Mouse (Mus musculus): ENCODE data around the gene Glt1d1. TPM values are rescaled to one million over a fixed set of nuclear protein-coding genes. Genes with fewer than 3 reads are reported as not detected.
"Not testable (repeated sequence)": the region's sequence is repeated elsewhere in the genome, so short reads cannot be mapped to it uniquely, and the experiment has no call there.

The Glt1d1 gene
- polyA plus RNA-seq, 1 experiment from 2014 or later: not detected

DNA sequence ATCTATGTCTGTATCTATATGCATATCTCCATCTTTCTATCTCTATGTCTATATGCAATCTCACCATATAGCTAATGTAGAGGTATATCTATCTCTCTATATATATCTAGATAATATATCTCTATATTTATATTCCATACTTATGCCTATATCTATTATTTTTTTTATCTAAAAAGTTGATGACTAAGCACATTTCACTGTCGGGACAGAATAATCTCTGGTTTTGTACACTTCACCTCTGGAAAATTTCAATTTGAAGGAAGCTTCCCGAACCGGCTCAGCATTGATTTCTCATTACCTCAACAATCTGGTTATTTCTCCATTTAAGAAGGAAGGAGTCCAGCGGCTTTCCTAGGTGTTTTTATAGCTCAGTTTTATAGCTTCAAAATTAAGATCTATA, 64.5 kb downstream of the Glt1d1 start:
- H3K27ac ChIP-seq (ENCODE audit: poor library complexity, severe bottlenecking): no peak overlapping the region
- H3K4me3 ChIP-seq: no peak overlapping the region
- H3K4me1 ChIP-seq (replicated peaks): no peaks in the 10 kb centered on the region
- ATAC-seq (ENCODE audit: insufficient number of reproducible peaks, low FRiP score): no peak
- H3K9me3 ChIP-seq (replicated peaks): no peaks in the 10 kb centered on the region
- H3K9ac ChIP-seq: no peak overlapping the region
- WGBS: 79% methylated on average over 4 of the region's 4 CpGs
- no peaks in the 10 kb centered on the region for H3K27me3 ChIP-seq (replicated peaks)
- H3K4me2 ChIP-seq: no peak overlapping the region
- no peaks in the 10 kb centered on the region for H3K36me3 ChIP-seq

DNA sequence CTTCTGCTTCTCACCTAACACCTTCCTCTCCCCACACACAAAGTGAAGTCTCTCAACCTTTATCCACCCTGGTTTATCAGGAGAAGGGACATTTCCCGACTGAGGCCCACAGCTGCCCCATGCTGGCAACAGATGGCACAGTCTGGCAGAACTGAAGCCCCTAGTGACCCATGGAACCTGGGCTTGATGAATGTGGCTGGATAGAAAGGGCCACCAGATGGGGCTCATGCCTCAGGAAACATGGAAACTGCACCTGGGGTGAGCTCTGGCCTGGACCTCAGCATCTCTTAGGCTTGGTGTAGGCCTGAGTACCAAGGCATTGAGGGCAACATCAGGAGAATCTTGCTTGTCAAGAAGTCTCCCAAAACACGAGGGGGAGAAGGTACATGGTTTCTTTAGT, 66.5 kb downstream of the Glt1d1 start:
- Histone ChIP-seq H3K4me3 (no peak overlapping the region), H3K36me3 (no peaks in the 10 kb centered on the region), H3K4me1 (replicated peaks) (no peaks in the 10 kb centered on the region), H3K27ac (ENCODE audit: poor library complexity, severe bottlenecking) (no peak overlapping the region), H3K9ac (no peak overlapping the region), H3K4me2 (no peak overlapping the region), H3K27me3 (replicated peaks) (no peaks in the 10 kb centered on the region), H3K9me3 (replicated peaks) (no peaks in the 10 kb centered on the region)
- no peak for ATAC-seq (ENCODE audit: insufficient number of reproducible peaks, low FRiP score)
- WGBS: 40% methylated on average over 2 of the region's 2 CpGs

DNA sequence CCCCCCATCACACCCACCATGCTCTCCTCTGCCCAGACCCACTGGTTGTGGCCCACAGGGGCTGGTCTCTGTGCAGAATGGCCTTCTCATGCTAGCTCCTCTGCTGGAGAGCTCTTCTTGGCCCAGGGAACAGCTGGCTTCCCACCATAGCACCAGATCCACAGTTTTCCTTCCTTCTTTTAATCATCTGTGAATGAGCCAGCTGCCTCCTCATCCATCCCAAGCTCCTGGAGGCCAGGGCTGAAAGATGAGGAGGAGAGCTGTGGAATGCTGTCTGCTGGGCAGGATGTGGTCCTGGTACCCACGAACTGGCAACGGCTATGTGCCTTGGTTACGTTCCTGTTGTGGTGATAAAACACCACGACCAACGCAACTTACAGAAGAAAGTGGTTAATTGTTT, 67.6 kb downstream of the Glt1d1 start:
- Histone ChIP-seq H3K9ac (no peak overlapping the region), H3K27ac (ENCODE audit: poor library complexity, severe bottlenecking) (no peak overlapping the region), H3K9me3 (replicated peaks) (no peaks in the 10 kb centered on the region), H3K4me2 (no peak overlapping the region), H3K4me1 (replicated peaks) (no peaks in the 10 kb centered on the region), H3K36me3 (no peaks in the 10 kb centered on the region), H3K27me3 (replicated peaks) (no peaks in the 10 kb centered on the region), H3K4me3 (no peak overlapping the region)
- 75% methylated on average over 5 of the region's 5 CpGs for WGBS
- no peak for ATAC-seq (ENCODE audit: insufficient number of reproducible peaks, low FRiP score)

DNA sequence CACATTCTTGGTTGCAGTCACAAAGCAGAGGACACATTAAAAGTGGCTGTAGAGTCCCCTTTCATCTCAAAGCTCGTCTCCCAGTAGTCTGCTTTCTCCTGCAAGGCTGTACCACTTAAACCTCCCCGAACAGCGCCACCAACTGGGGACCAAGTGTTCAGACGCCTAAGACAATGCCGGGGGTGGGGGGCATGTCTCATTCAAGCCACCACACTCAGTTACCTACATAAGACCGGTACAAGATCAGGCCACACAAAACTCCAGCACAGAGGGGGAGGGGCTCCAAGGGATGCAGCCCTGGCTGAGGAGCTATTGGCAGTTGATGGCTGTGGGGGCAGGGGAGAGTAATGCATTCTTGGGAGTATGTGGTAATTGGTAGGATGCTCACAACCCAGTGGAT, 68.1 kb downstream of the Glt1d1 start:
- WGBS: 63% methylated on average over 6 of the region's 6 CpGs
- no peak overlapping the region for H3K9ac ChIP-seq
- H3K36me3 ChIP-seq: no peaks in the 10 kb centered on the region
- no peaks in the 10 kb centered on the region for H3K9me3 ChIP-seq (replicated peaks)
- ATAC-seq (ENCODE audit: insufficient number of reproducible peaks, low FRiP score): no peak
- no peaks in the 10 kb centered on the region for H3K27me3 ChIP-seq (replicated peaks)
- H3K27ac ChIP-seq (ENCODE audit: poor library complexity, severe bottlenecking): no peak overlapping the region
- H3K4me1 ChIP-seq (replicated peaks): no peaks in the 10 kb centered on the region
- H3K4me2 ChIP-seq: no peak overlapping the region
- H3K4me3 ChIP-seq: no peak overlapping the region

DNA sequence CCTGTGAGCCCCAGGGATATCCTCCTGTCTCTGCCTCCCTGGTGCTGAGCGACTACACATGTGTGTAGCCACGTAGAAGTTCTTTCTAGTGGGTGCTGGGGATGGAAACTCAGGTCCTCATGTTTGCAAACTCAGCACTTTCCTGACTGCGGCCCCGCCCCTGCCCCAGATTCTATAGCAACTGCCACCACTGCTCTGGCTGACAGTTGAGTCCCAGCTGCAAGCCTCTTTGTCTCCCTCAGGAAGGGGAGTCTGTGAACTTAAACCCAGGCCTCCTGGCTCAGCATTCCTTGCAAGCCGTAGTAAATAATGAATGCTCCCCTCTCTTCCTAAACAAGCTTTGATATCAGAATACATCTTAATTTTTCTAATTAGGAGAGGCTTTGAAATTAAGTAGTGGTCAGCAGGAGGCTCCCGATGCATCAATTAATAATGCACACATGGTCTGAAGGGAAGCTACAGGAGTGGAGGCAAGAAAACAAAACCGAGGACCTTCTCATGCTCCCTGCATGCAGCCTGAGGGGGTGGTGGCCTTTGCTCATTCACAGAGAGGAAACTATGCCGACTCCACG, 71.6 kb downstream of the Glt1d1 start:
- no peak overlapping the region for H3K4me2 ChIP-seq
- H3K27ac ChIP-seq (ENCODE audit: poor library complexity, severe bottlenecking): no peak overlapping the region
- H3K9ac ChIP-seq: no peak overlapping the region
- H3K9me3 ChIP-seq (replicated peaks): no peaks in the 10 kb centered on the region
- ATAC-seq (ENCODE audit: insufficient number of reproducible peaks, low FRiP score): no peak
- 71% methylated on average over 9 of the region's 9 CpGs for WGBS
- no peaks in the 10 kb centered on the region for H3K36me3 ChIP-seq
- no peaks in the 10 kb centered on the region for H3K4me1 ChIP-seq (replicated peaks)
- H3K4me3 ChIP-seq: no peak overlapping the region
- no peaks in the 10 kb centered on the region for H3K27me3 ChIP-seq (replicated peaks)

DNA sequence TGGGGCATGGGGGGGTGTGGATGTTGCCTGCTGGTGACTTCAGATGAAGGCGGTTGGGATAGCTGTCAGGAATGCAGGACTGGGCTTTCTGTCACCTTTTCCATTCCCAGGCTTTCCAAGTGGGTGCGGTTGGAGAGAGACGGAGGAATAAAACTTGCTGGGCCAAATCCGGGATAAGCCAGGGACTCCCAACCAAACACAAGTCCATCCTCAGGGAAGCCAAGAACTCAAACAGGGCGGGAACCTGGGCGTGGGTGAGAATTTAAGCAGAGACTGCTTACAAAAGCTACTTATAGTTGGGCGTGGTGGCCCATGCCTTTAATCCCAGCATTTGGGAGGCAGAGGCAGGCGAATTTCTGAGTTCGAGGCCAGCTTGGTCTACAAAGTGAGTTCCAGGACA, 73.2 kb downstream of the Glt1d1 start:
- no peak for ATAC-seq (ENCODE audit: insufficient number of reproducible peaks, low FRiP score)
- 73% methylated on average over 9 of the region's 9 CpGs for WGBS

DNA sequence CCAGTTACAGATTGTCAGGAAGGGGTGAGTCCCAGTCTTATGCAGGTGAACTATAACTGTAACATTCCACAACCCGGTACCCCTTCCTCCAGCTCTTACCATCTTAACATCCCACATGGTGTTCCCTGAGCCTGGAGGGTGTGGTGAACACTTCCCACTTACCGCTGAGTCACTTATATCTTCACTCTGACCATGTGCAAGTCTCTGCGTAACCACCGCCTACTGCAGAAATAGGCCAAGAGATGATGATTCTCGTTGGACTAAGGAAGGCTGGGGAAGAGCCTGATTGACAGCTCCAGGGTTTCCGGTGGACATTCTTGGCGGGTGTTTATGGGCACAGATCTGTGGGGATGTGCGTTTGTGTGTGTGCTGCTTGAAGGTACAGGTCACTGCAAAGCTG, 73.9 kb downstream of the Glt1d1 start:
- Histone ChIP-seq H3K27me3 (replicated peaks) (no peaks in the 10 kb centered on the region), H3K4me2 (no peak overlapping the region), H3K9me3 (replicated peaks) (no peaks in the 10 kb centered on the region), H3K4me3 (no peak overlapping the region), H3K27ac (ENCODE audit: poor library complexity, severe bottlenecking) (no peak overlapping the region), H3K36me3 (no peaks in the 10 kb centered on the region), H3K4me1 (replicated peaks) (no peaks in the 10 kb centered on the region), H3K9ac (no peak overlapping the region)
- WGBS: 87% methylated on average over 8 of the region's 8 CpGs
- no peak for ATAC-seq (ENCODE audit: insufficient number of reproducible peaks, low FRiP score)

More for the DNA sequence above, 73.2 kb downstream of the Glt1d1 start:
- no peak overlapping the region for H3K27ac ChIP-seq (ENCODE audit: poor library complexity, severe bottlenecking)
- no peaks in the 10 kb centered on the region for H3K9me3 ChIP-seq (replicated peaks)
- H3K9ac ChIP-seq: no peak overlapping the region
- no peaks in the 10 kb centered on the region for H3K36me3 ChIP-seq
- no peak overlapping the region for H3K4me3 ChIP-seq
- H3K4me2 ChIP-seq: no peak overlapping the region
- no peaks in the 10 kb centered on the region for H3K27me3 ChIP-seq (replicated peaks)
- H3K4me1 ChIP-seq (replicated peaks): no peaks in the 10 kb centered on the region

DNA sequence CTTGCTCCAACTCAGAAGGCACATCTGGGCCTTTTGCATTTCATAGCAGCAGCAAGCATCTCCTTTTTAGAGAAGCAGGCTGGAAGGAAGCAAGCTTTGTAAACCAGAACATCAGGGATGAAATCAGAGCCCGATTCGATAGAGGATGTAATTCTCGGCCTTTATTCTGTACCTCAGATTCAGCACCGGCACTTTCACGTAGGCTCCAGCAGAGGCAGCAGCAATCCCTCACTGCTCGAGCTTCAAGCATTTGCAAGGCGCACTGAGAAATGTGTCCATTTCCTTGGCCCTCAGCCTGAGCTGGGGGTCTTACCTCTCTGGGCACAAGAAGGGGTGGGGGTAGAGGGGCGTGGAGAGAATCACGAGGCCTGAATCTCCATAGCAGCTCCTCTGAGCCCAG, 76.1 kb downstream of the Glt1d1 start:
- Histone ChIP-seq H3K4me2 (no peak overlapping the region), H3K4me3 (no peak overlapping the region), H3K4me1 (replicated peaks) (no peaks in the 10 kb centered on the region), H3K27ac (ENCODE audit: poor library complexity, severe bottlenecking) (no peak overlapping the region), H3K9ac (no peak overlapping the region), H3K27me3 (replicated peaks) (no peaks in the 10 kb centered on the region), H3K36me3 (no peaks in the 10 kb centered on the region), H3K9me3 (replicated peaks) (peaks cover 6% of the 10 kb centered on the region; the same call in 1 of the 2 replicates)
- WGBS: 63% methylated on average over 9 of the region's 9 CpGs
- no peak for ATAC-seq (ENCODE audit: insufficient number of reproducible peaks, low FRiP score)

DNA sequence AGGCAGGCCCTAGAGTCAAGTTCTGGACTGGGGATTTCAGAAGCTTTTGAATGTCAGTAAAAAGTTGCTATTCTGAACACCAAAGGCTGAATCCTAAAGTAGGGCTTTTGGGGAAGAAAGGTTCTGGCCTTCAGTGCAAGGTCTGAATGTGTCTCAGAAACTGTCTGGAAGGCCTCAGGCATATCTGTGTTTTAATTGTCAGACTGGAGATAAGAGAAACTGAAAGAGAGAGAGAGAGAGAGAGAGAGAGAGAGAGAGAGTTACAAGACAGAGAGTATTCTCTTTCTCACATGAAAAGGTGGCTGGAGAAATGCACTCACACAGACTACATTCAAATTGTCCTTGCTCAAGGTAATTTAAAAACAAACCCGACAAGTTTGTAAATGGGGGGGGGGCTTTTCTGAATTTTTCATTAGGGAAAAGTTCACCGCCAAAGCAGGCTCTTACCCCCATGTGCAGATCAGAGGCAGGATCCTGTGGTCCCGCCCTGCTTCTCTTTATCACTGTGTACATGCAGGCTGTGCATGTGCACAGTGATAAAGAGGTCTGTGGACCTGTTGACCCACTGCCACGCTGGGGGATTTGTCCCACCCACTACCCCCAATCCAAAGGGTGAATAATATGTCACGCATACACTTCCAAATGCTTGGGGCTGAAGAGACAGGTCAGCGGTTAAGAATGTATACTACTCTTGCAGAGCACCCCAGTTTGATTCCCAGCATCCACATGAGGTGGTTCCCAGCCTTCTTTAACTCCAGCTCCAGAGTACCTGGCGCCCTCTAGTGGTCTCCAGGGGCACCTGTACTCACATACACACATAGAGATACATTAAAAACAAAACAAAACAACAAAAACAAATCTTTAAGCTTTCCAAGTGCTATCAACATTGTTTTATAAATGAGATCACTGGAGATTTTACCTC, 83.0 kb downstream of the Glt1d1 start:
- H3K9ac ChIP-seq: no peak overlapping the region
- ATAC-seq (ENCODE audit: insufficient number of reproducible peaks, low FRiP score): no peak
- H3K4me2 ChIP-seq: no peak overlapping the region
- no peaks in the 10 kb centered on the region for H3K4me1 ChIP-seq (replicated peaks)
- WGBS: 52% methylated on average over 7 of the region's 7 CpGs
- peaks cover 6% of the 10 kb centered on the region; the same call in 1 of the 2 replicates for H3K9me3 ChIP-seq (replicated peaks)
- H3K4me3 ChIP-seq: no peak overlapping the region
- H3K36me3 ChIP-seq: no peaks in the 10 kb centered on the region
- no peaks in the 10 kb centered on the region for H3K27me3 ChIP-seq (replicated peaks)
- H3K27ac ChIP-seq (ENCODE audit: poor library complexity, severe bottlenecking): no peak overlapping the region

DNA sequence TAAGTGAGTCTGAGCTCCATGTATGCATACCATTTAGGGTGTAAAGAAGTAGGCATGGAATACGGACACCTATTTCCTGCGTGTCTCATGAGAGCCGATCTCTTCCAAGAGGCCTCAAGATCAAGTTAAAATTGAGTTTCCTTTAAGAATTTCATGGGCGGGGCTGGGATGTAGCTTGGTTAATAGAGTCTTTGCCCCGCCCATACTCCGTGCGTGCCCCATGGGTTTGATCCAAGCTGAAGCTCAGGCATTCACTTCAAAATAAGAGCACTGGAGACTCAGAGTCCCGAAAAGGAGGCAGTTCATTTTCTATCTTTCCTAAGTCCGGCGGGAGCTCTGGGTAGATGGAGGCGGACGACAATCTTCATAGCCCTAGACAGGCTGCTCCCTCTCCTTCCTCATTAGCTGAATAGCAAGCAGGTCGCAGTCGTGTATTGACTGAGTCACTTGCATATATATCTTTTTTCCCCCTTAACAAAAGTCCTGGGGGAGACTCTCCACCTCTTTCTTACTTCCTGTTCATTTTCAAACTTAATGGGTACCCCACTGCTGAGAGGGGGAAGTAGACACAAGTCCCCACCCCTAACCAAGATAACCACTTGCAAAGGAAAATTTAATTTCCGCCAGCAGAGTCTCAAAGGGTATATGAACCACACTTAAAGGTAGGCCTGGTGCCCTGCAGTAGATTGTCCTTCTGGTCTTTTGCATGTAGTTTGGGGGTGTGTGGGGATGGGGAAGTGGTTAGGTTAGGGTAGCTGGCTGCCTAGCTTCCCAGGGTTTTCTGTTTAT, 88.7 kb downstream of the Glt1d1 start:
- H3K27ac ChIP-seq (ENCODE audit: poor library complexity, severe bottlenecking): no peak overlapping the region
- 0 out of 2 replicates have a peak overlapping the region, but pooled peaks have one; percentile 5 for H3K4me3 ChIP-seq
- H3K27me3 ChIP-seq (replicated peaks): no peaks in the 10 kb centered on the region
- no peak for ATAC-seq (ENCODE audit: insufficient number of reproducible peaks, low FRiP score)
- H3K36me3 ChIP-seq: no peaks in the 10 kb centered on the region
- WGBS: 30% methylated on average over 15 of the region's 15 CpGs
- H3K4me2 ChIP-seq: peak overlapping the region; percentile 41
- H3K9ac ChIP-seq: no peak overlapping the region
- 0 out of 2 replicates have a peak, but pooled peaks cover 2% of the 10 kb centered on the region for H3K9me3 ChIP-seq (replicated peaks)
- no peaks in the 10 kb centered on the region; the same call in 1 of the 2 replicates for H3K4me1 ChIP-seq (replicated peaks)

DNA sequence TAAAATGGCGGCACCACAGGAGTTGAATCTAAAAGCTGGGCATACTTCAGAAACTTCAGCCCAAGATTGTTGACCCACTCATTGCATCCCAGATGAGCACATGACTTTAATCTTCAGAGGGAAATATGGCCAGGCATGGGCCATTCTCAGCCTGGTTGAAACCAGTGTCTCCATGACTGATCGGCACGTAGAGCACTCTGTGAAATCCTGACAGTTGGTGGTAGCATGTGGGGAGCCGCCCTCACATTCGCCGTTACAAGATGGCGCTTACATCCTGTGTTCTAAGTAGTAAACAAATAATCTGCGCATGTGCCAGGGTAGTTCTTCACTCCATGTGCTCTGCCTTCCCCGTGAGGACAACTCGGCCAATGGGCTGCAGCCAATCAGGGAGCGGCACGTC, 90.1 kb downstream of the Glt1d1 start:
- not testable (repeated sequence) for H3K27ac ChIP-seq (ENCODE audit: poor library complexity, severe bottlenecking); H3K4me3 ChIP-seq; H3K4me1 ChIP-seq (replicated peaks); H3K9me3 ChIP-seq (replicated peaks); H3K9ac ChIP-seq; H3K4me2 ChIP-seq; H3K36me3 ChIP-seq; H3K27me3 ChIP-seq (replicated peaks); ATAC-seq (ENCODE audit: insufficient number of reproducible peaks, low FRiP score)
- WGBS: 92% methylated on average over 12 of the region's 12 CpGs

Measured in heart, embryonic 12.5 days (tissue).